Comparison of ENCODE assay signal across 7 mouse cellular contexts in the genomic region with DNA sequence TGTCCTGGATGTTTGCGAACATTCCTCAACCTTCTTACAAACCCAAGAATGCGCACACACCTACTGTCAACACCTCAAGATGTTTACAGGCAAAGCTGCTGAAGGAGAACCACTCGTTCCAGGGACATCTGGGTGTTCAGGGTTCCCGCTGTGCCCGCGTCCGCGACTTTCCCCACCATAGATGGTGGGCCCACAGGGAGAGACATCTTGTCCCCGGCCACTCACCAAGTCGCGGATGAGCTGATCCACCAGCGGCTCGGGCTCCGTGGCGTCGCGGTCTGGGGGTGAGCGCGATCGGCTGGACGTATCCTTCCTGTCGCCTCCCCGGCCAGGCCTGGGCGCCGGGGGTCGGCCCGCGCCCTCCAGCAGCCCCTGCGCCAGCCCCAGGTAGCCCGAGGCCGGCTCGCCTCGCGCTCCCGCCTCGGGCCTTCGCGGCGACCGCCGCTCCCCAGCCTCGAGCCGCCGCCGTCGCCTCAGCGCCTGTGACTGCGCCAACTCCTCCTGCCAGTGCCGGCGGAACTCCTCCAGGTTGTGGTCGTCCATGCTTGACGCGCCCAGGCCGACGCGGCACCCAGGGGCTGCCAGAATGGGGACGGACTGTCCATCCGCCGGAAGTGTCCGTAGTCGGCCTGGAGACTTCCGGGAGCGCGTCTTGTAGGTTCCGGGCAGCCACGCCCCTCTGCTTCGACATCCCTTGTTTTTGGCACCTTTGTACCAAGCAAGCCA. TPM values are rescaled to one million over a fixed set of nuclear protein-coding genes. Genes with fewer than 3 reads are reported as not detected.
DNase-seq lines count a peak whose midpoint lies in the region; ATAC-seq lines count a peak whose summit lies in the region.

TSS of gene Fbxw8 (minus strand) at position 626 of the 726 bp plus-strand sequence.

- peaks cover 15% of the 10 kb centered on the region for H3K4me1 ChIP-seq in intestine, embryonic 14.5 days (replicated peaks; ENCODE audit: control insufficient read depth, insufficient read depth, low read length)

- peak; percentile 87 for ATAC-seq in intestine, embryonic 14.5 days (replicated peaks; ENCODE audit: low FRiP score, low TSS enrichment, low read depth)

- H3K27me3 ChIP-seq in intestine, embryonic 14.5 days (replicated peaks; ENCODE audit: control insufficient read depth, insufficient read depth, low read length): no peaks in the 10 kb centered on the region

- peak within 1 kb of the TSS; percentile 63 for H3K4me2 ChIP-seq in intestine, embryonic 14.5 days (ENCODE audit: low read length)

- intact Hi-C loops in left cerebral cortex, postnatal 14 days (cut with DNase I): no loop called here

- peak within 1 kb of the TSS; percentile 84 for H3K4me3 ChIP-seq in intestine, embryonic 14.5 days (ENCODE audit: low read depth, low read length)

- H3K36me3 ChIP-seq in intestine, embryonic 14.5 days (ENCODE audit: control insufficient read depth, insufficient read depth, low read length): 0 out of 2 replicates have a peak, but pooled peaks cover 13% of the 10 kb centered on the region

- peak; percentile 85 to 87 for DNase-seq in adrenal gland, adult 18-20 months (ENCODE audit: low spot score in 2 of 2)
- peak; percentile 94 for DNase-seq in embryo, embryonic 11 days
- peak; percentile 77 for DNase-seq in gastrocnemius, postnatal 25 days
- DNase-seq in intestine, embryonic 14.5 days (ENCODE audit: low spot score): peak; percentile 96
- DNase-seq in left cerebral cortex, postnatal 14 days (ENCODE audit: low spot score in 2 of 2): peak; percentile 82 to 89
- peak; percentile 92 for DNase-seq in mesoderm, embryonic 11.5 days (ENCODE audit: low read depth, low spot score)
- DNase-seq in right cerebral cortex, postnatal 36 days (ENCODE audit: low spot score in 2 of 2): peak; percentile 75 to 77

- WGBS in intestine, embryonic 14.5 days: under 1% methylated on average over 67 of the region's 67 CpGs

- H3K9ac ChIP-seq in intestine, embryonic 14.5 days (ENCODE audit: low read length): peak within 1 kb of the TSS; percentile 87

- no peak within 1 kb of the TSS for H3K27ac ChIP-seq in intestine, embryonic 14.5 days (ENCODE audit: low read depth)

- H3K9me3 ChIP-seq in intestine, embryonic 14.5 days (ENCODE audit: control insufficient read depth, low read length): no peaks in the 10 kb centered on the region

RNA-seq across cellular contexts. Expression of gene Fbxw8, which starts in this region (rescaled TPM):
- total RNA-seq in adrenal gland, adult 18-20 months (2021): 10 to 100 TPM; 47.3 to 51.4 TPM
- 10 to 100 TPM; 18.5 to 20.1 TPM for total RNA-seq in gastrocnemius, postnatal 25 days (2021)
- 25.2 and 25.3 TPM in 2 replicates for polyA plus RNA-seq in intestine, embryonic 14.5 days (2014; fragmentation: Nextera tagmentation; extraction: Ambion mirVana)
- 10 to 100 TPM; 34.7 to 36.6 TPM for total RNA-seq in left cerebral cortex, postnatal 14 days (2021)
